Mouse (Mus musculus) cerebellum, postnatal 36 days (tissue): ENCODE data around the gene Rab5b.
"Not testable (repeated sequence)": the region's sequence is repeated elsewhere in the genome, so short reads cannot be mapped to it uniquely, and the experiment has no call there.

Source experiments
- DNase-seq, 2 experiments: peaks; one replicate each; pipeline ENCODE4 v3.0.0; 2021 to 2022; ENCODE audit warnings: mixed read lengths in 2 of 2

Rab5b gene

DNA sequence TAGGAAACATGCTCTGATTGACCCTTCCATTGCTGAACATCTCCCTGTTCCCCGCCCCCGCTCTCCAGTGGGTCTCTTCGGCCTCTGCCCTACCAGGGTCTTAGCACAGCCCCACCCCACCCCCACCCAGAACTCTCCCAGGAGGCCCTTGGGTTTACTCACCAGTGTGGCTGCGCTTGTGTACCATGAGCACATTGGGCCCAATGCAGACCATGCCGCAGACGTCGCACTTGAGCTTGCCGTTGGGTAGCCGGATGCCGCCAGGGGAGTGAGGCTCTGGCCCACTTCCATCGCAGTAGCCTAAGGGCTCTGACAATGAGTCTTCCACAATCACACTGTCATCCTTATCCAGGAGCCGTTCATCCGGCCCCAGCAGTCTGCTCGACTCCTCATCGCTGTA lies 55.2 kb downstream of the Rab5b start:
- DNase-seq: no peak

DNA sequence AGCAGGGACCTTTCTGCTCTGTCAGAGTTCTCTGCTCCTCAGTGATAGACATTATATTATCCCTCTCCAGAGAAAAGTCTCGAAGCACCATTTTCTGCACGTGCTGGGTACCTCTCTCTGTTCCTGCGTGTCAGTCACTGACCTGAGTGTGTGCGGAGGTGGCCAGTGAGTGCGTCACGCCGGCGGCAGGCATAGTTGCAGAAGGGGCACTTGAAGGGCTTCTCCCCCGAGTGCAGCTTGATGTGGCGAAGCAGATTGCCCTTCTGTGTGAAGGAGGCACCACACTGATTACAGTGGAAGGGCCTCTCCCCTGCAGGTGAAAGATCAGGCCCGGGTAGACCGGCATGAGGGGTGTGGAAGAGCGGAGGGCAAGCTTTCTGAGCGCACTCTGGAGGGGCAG lies 56.1 kb downstream of the Rab5b start:
- no peak for DNase-seq

DNA sequence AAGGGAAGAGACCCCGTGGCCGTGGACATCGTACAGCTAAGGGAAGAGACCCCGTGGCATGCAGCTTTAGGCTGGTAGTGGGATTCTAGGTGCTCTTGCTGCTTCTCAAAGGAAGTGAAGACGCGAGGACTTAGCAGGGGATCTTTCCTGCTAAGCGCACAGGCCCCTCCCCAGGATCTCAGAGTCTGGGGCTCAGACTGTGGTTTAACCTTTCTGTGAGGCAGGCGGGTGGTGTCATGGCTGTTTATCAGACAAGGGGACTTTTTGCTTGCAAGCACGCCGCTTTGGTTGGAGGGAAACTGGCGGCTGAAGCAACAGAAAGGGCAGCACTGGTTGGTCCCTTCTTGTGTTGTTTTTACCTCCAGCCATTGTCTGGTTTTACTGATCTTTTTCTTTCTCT lies 59.1 kb downstream of the Rab5b start:
- DNase-seq: no peak

DNA sequence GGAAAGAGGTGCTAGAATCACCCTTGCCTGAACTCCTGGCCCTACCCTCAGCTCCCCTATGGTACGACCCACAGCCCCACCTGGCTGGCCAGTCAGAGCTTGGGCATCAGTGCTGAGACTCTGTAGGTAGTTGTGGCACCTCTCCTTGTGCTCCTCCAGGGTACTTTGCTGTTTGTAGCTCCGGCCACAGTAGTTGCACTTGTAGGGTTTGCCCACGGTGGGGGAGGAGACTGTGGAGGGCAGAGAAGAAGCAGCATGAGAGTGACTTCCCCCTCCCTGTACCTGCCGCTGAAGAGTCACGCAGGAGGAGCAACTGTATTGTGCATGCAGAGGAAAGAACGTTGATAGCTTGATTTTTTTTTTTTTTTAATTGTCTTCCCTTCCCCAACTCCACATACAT lies 59.5 kb downstream of the Rab5b start:
- no peak for DNase-seq

DNA sequence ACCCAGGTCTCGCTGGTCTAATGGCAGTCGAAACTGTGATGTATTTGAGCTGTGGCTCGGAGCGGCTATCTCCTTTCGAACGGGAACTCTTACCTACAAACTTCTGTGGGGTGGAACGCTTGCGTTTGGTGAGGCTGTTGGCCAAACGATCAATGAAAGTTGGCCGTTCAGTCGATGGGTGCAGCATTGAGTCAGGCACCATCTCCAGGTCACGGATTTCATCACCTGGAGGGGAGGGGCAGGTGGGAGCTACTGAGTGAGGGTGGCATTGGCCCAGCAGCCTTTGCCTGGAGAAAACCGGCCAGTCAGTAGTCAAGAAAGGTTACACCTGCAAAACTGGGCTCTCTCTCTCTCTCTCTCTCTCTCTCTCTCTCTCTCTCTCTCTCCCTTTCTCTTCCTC lies 60.4 kb downstream of the Rab5b start:
- DNase-seq: no peak

DNA sequence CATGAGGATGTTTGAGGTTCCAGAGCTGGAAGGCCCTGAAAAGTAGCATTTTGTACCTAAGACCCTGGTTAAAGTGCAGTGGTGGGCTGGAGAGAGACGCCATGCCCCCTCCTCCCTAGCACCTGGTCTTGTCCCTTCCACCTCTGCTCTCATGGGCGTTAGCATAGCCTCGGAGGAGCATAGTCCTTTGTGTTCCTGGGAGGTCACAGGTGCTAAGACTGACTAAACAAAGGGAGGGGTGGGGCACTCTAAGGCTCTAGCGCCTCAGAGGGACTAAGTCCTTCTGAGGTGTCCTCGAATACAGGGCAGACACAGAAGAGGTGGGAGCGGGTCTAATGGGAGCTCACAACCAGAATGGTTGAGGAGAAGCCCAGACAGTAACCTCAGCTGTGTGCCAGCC lies 64.5 kb downstream of the Rab5b start:
- no peak for DNase-seq

DNA sequence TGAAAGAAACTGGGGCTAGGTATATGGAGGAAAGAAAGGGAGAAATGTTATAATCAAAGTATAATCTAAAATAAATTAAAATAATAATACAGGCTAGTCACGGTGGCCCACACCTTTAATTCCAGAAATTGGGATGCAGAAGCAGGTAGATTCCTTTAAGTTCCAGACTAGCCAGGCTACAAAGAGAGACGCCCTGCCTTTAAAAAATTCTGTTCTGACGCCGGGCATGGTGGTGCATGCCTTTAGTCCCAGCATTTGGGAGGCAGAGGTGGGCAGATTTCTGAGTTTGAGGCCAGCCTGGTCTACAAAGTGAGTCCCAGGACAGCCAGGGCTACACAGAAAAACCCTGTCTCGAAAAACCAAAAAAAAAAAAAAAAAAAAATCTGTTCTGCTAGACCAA lies 65.8 kb downstream of the Rab5b start:
- DNase-seq: not testable (repeated sequence)

DNA sequence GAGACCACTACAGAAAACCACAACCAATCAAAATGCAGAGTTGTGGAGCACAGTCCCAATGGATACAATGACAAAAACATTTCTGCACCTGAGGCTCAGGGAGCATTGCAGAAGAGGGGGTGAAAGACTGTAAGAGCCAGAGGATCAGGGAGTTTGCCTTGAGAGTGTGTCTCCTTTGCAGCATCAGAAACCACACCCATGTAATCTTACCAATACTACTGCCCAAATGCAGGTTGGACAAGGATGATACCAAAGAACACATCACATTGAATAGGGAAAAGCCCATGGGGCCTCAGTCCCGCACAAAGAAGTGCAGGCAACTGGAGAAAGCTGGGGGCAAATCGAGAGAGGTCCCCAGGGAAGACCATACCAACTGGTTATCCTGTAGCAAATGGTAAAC lies 66.3 kb downstream of the Rab5b start:
- DNase-seq: no peak

DNA sequence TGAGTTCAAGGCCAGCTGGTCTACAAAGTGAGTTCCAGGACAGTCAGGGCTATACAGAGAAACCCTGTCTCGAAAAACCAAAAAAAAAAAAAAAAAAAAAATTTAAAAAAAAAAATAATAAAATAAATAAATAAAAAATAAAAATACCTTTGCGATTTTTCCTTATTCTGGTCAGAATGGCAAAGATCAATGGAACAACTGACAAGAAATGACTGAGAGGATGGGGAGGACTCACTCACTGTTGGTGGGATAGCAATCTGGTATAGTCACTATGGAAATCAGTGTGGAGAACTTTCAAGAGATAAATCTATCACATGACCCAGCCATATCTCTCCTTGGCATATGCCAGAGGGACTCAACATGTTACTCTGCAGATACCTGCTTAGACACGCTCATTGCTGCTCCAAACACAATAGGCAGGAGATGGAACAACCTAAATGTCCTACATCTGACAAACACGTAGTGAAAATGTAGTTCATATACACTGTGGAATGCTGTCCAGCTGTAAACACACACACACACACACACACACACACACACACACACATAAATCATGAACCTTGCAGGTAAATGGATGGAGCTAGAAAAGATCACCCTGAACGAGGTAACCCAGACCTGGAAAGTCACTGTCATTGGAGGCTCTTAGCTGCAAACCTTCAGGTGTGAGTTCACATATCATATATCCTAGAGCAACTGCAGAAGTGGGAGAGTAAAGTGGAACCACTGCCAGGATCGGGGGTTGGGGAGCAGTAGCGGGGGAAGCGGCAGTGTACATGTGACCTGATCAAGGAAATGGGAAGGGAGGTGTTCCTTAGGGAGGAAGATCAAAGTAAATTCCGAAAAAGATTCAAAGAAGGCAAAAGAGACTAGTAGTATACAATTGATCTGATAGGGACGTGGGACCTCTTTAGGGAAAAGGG lies 68.4 kb downstream of the Rab5b start:
- no peak for DNase-seq
